Mouse (Mus musculus) heart, adult 11 months (tissue): Measurements from ENCODE around the gene Fcho2.
"Not testable (repeated sequence)": the region's sequence is repeated elsewhere in the genome, so short reads cannot be mapped to it uniquely, and the experiment has no call there.

Experiments
- DNase-seq: peaks from one replicate; pipeline ENCODE4 v3.0.0; 2022

Gene Fcho2

GRCm38 (mm10) chr13:98815147-98815785 is at the start of gene Fcho2:
TSS of gene Fcho2 (minus strand) at chr13:98815449.
- DNase-seq: peak; percentile 100

- peak; percentile 78 for DNase-seq
Observed at GRCm38 (mm10) chr13:98855291-98855690, 40.0 kb upstream of the Fcho2 start.

- DNase-seq: no peak
Observed at GRCm38 (mm10) chr13:98845794-98846193, 30.5 kb upstream of the Fcho2 start.

- peak; percentile 56 for DNase-seq
Observed at GRCm38 (mm10) chr13:98836423-98837088, 21.3 kb upstream of the Fcho2 start.

GRCm38 (mm10) chr13:98835740-98836139 is 20.5 kb upstream of the Fcho2 start:
- peak; percentile 35 for DNase-seq

- DNase-seq: peak; percentile 87
Observed at GRCm38 (mm10) chr13:98834723-98835122, 19.5 kb upstream of the Fcho2 start.

GRCm38 (mm10) chr13:98834199-98834598 is 18.9 kb upstream of the Fcho2 start:
- DNase-seq: peak; percentile 79

GRCm38 (mm10) chr13:98832451-98833450 is 17.5 kb upstream of the Fcho2 start:
- DNase-seq: peak; percentile 94

GRCm38 (mm10) chr13:98829026-98829425 is 13.8 kb upstream of the Fcho2 start:
- DNase-seq: not testable (repeated sequence)

GRCm38 (mm10) chr13:98825574-98825973 is 10.3 kb upstream of the Fcho2 start:
- DNase-seq: peak; percentile 62

- DNase-seq: peak; percentile 7
Observed at GRCm38 (mm10) chr13:98819094-98819493, 3.8 kb upstream of the Fcho2 start.

- DNase-seq: peak; percentile 82
Observed at GRCm38 (mm10) chr13:98818205-98818604, 3.0 kb upstream of the Fcho2 start.

- peak; percentile 79 for DNase-seq
Observed at GRCm38 (mm10) chr13:98817766-98818165, 2.5 kb upstream of the Fcho2 start.

GRCm38 (mm10) chr13:98816981-98817660 is 1.9 kb upstream of the Fcho2 start:
- peak; percentile 60 for DNase-seq

- peak; percentile 86 for DNase-seq
Observed at GRCm38 (mm10) chr13:98816571-98816970, 1.3 kb upstream of the Fcho2 start.

- DNase-seq: peak; percentile 97
Observed at GRCm38 (mm10) chr13:98814275-98815040, 791 bp downstream of the Fcho2 start.

GRCm38 (mm10) chr13:98813596-98814274 is 1.5 kb downstream of the Fcho2 start:
- peak; percentile 73 for DNase-seq

GRCm38 (mm10) chr13:98813167-98813566 is 2.1 kb downstream of the Fcho2 start:
- peak; percentile 45 for DNase-seq

GRCm38 (mm10) chr13:98812285-98812684 is 3.0 kb downstream of the Fcho2 start:
- DNase-seq: peak; percentile 29

GRCm38 (mm10) chr13:98810143-98810542 is 5.1 kb downstream of the Fcho2 start:
- peak; percentile 92 for DNase-seq

GRCm38 (mm10) chr13:98809087-98809486 is 6.2 kb downstream of the Fcho2 start:
- DNase-seq: peak; percentile 3
